Comparison of ENCODE assay signal across 7 mouse cellular contexts in genomic region chr7:7277966-7278567, GRCm38 (mm10). TPM values are rescaled to one million over a fixed set of nuclear protein-coding genes. Genes with fewer than 3 reads are reported as not detected.
DNase-seq lines count a peak whose midpoint lies in the region; ATAC-seq lines count a peak whose summit lies in the region.
"Not testable (repeated sequence)": the region's sequence is repeated elsewhere in the genome, so short reads cannot be mapped to it uniquely, and the experiment has no call there.

Gm45844 (minus strand) TSS chr7:7278289.

- not testable (repeated sequence) for H3K9ac ChIP-seq in midbrain, embryonic 12.5 days (replicated peaks)

- H3K4me3 ChIP-seq in embryonic facial prominence, embryonic 10.5 days, result peak within 1 kb of the TSS; percentile 49
- H3K4me3 ChIP-seq in limb, embryonic 10.5 days, result peak within 1 kb of the TSS; percentile 36
- peak within 1 kb of the TSS; percentile 19 for H3K4me3 ChIP-seq in midbrain, embryonic 12.5 days

- H3K36me3 ChIP-seq in embryonic facial prominence, embryonic 10.5 days (replicated peaks); limb, embryonic 10.5 days; midbrain, embryonic 12.5 days: not testable (repeated sequence)

- H3K9me3 ChIP-seq in embryonic facial prominence, embryonic 10.5 days; limb, embryonic 10.5 days (replicated peaks); midbrain, embryonic 12.5 days: not testable (repeated sequence)

- WGBS in embryonic facial prominence, embryonic 10.5 days, result 45% methylated on average over 45 of the region's 45 CpGs
- WGBS in limb, embryonic 10.5 days, result 44% methylated on average over 45 of the region's 45 CpGs
- WGBS in midbrain, embryonic 12.5 days, result 39% methylated on average over 45 of the region's 45 CpGs

- DNase-seq in adrenal gland, adult (ENCODE audit: inconsistent age in 2 of 2, low spot score in 1 of 2), result peak; percentile 95 to 98
- peak; percentile 82 for DNase-seq in embryonic facial prominence, embryonic 10.5 days (ENCODE audit: low spot score)
- peak; percentile 94 for DNase-seq in kidney, adult 11 months
- peak; percentile 79 for DNase-seq in limb, embryonic 10.5 days (ENCODE audit: low spot score)
- DNase-seq in skeletal muscle tissue, adult 2 months (ENCODE audit: low read depth, low spot score), result peak; percentile 59

- peak within 1 kb of the TSS; percentile 71 for H3K27ac ChIP-seq in embryonic facial prominence, embryonic 10.5 days (replicated peaks)
- H3K27ac ChIP-seq in limb, embryonic 10.5 days, result peak within 1 kb of the TSS; percentile 16
- H3K27ac ChIP-seq in midbrain, embryonic 12.5 days (replicated peaks), result peak within 1 kb of the TSS; percentile 35; the same call in 1 of the 2 replicates

- not testable (repeated sequence) for H3K4me1 ChIP-seq in embryonic facial prominence, embryonic 10.5 days; limb, embryonic 10.5 days; midbrain, embryonic 12.5 days

- peak; percentile 88 for ATAC-seq in granulocyte monocyte progenitor cell, adult 5-6 weeks (replicated peaks; ENCODE audit: poor library complexity, severe bottlenecking)
- peak; percentile 99 for ATAC-seq in midbrain, embryonic 12.5 days (ENCODE audit: low FRiP score, low read depth)

- not testable (repeated sequence) for H3K27me3 ChIP-seq in embryonic facial prominence, embryonic 10.5 days (replicated peaks; ENCODE audit: low read depth, poor library complexity, severe bottlenecking); limb, embryonic 10.5 days (ENCODE audit: low read depth, poor library complexity, severe bottlenecking); midbrain, embryonic 12.5 days

- peak within 1 kb of the TSS; percentile 21 for H3K4me2 ChIP-seq in midbrain, embryonic 12.5 days (replicated peaks)

RNA-seq across cellular contexts. Expression of gene Gm45844, which starts in this region (rescaled TPM):
- polyA plus RNA-seq in embryonic facial prominence, embryonic 10.5 days (2016; fragmentation: Nextera tagmentation; extraction: Ambion mirVana), result 1.7 and 3.7 TPM in 2 replicates
- 1.3 TPM in 1 of 2 replicates, not detected in the other for total RNA-seq in granulocyte monocyte progenitor cell, adult 5-6 weeks (2014; fragmentation: Nextera tagmentation)
- total RNA-seq in granulocyte monocyte progenitor cell, adult 5-6 weeks (2017), result 0.47 and 1.9 TPM in 2 replicates
- 1.8 and 2.4 TPM in 2 replicates for polyA plus RNA-seq in limb, embryonic 10.5 days (2016; fragmentation: Nextera tagmentation; extraction: Ambion mirVana)
- 3.3 and 3.8 TPM in 2 replicates for polyA plus RNA-seq in midbrain, embryonic 12.5 days (2016; fragmentation: Nextera tagmentation; extraction: Ambion mirVana)

Comparison
In these comparisons a context has a peak if more than half of its experiments do, and no peak if none do; other contexts are left out.
1. Peak in every context shown above with its lines: DNase-seq, ATAC-seq, H3K4me3 ChIP-seq and H3K27ac ChIP-seq.
2. H3K27ac ChIP-seq: peak in every context shown above with its lines; median percentile 71 in embryonic facial prominence, embryonic 10.5 days; 35 in midbrain, embryonic 12.5 days; 16 in limb, embryonic 10.5 days.